Mouse (Mus musculus) midbrain, embryonic 15.5 days (tissue): ENCODE results near the gene Kif2c. TPM values are rescaled to one million over a fixed set of nuclear protein-coding genes. Genes with fewer than 3 reads are reported as not detected.

Source experiments
- ATAC-seq: fragments of 200-750 bp; cut with Nextera tagmentation; replicated peaks from 2 replicates; pipeline ENCODE4 v1.8.0; 2017; ENCODE audit warnings: moderate TSS enrichment
- H3K27ac ChIP-seq: fragments of 300-500 bp; sonication (generic); 2 replicates; pipeline ENCODE4 v1.5.1; 2015; ENCODE audit warnings: mild to moderate bottlenecking, inconsistent platforms
- H3K27me3 ChIP-seq: fragments of 300-500 bp; sonication (generic); replicated peaks from 2 replicates; pipeline ENCODE4 v1.6.1; 2015; ENCODE audit warnings: inconsistent platforms
- H3K36me3 ChIP-seq: fragments of 300-500 bp; sonication (generic); replicated peaks from 2 replicates; pipeline ENCODE4 v1.6.1; 2015; ENCODE audit warnings: inconsistent platforms
- H3K4me1 ChIP-seq: fragments of 300-500 bp; sonication (generic); 2 replicates; pipeline ENCODE4 v1.6.1; 2015; ENCODE audit warnings: inconsistent platforms
- H3K4me2 ChIP-seq: fragments of 300-500 bp; sonication (generic); 2 replicates; pipeline ENCODE4 v1.6.1; 2015; ENCODE audit warnings: inconsistent platforms, mild to moderate bottlenecking, moderate library complexity
- H3K4me3 ChIP-seq: fragments of 300-500 bp; sonication (generic); 2 replicates; pipeline ENCODE4 v1.5.1; 2015; ENCODE audit warnings: mild to moderate bottlenecking, inconsistent platforms
- H3K9ac ChIP-seq: fragments of 300-500 bp; sonication (generic); 2 replicates; pipeline ENCODE4 v1.6.1; 2015; ENCODE audit warnings: mild to moderate bottlenecking, inconsistent platforms
- H3K9me3 ChIP-seq: fragments of 300-500 bp; sonication (generic); 2 replicates; pipeline ENCODE4 v1.6.1; 2016; ENCODE audit warnings: inconsistent platforms
- WGBS: fragments of 180-500 bp; shearing (Covaris S2); methylation state at CpG from one replicate; pipeline ENCODE4 v1.1.7; 2015; ENCODE audit warnings: mixed read lengths; 5-methylcytosine and 5-hydroxymethylcytosine counted together
- polyA plus RNA-seq: library from polyadenylated mRNA; unstranded; fragments of >200 nt; fragmentation: Nextera tagmentation; extraction: Ambion mirVana; gene quantifications from 2 replicates; pipeline ENCODE4 v1.2.1, GENCODE M21; 2015

Kif2c gene
- polyA plus RNA-seq, 1 experiment from 2014 or later, result 8.1 TPM

GRCm38 (mm10) chr4:117146176-117146575, 36.3 kb downstream of the Kif2c start:
- Histone ChIP-seq H3K27me3 (no peaks in the 10 kb centered on the region; the same call in 1 of the 2 replicates), H3K4me2 (no peak overlapping the region), H3K9me3 (no peaks in the 10 kb centered on the region), H3K27ac (no peak overlapping the region), H3K36me3 (peaks cover 17% of the 10 kb centered on the region; the same call in 1 of the 2 replicates), H3K4me1 (no peaks in the 10 kb centered on the region), H3K4me3 (no peak overlapping the region), H3K9ac (no peak overlapping the region)
- ATAC-seq, result no peak
- WGBS, result 25% methylated on average over 15 of the region's 15 CpGs

GRCm38 (mm10) chr4:117145248-117145647, 37.2 kb downstream of the Kif2c start:
- Histone ChIP-seq H3K27ac (no peak overlapping the region), H3K36me3 (peaks cover 10% of the 10 kb centered on the region; the same call in 1 of the 2 replicates), H3K4me3 (no peak overlapping the region), H3K27me3 (no peaks in the 10 kb centered on the region; the same call in 1 of the 2 replicates), H3K4me2 (no peak overlapping the region), H3K9me3 (no peaks in the 10 kb centered on the region), H3K9ac (no peak overlapping the region), H3K4me1 (no peaks in the 10 kb centered on the region)
- ATAC-seq, result no peak
- WGBS, result 91% methylated on average over 13 of the region's 13 CpGs

- no peak for ATAC-seq
- Histone ChIP-seq H3K9ac (no peak overlapping the region), H3K4me3 (no peak overlapping the region), H3K27me3 (no peaks in the 10 kb centered on the region; the same call in 1 of the 2 replicates), H3K4me2 (no peak overlapping the region), H3K4me1 (no peaks in the 10 kb centered on the region), H3K36me3 (no peaks in the 10 kb centered on the region), H3K9me3 (no peaks in the 10 kb centered on the region), H3K27ac (no peak overlapping the region)
- 66% methylated on average over 7 of the region's 7 CpGs for WGBS
Observed at GRCm38 (mm10) chr4:117143023-117143422, 39.4 kb downstream of the Kif2c start.

GRCm38 (mm10) chr4:117140613-117141012, 41.8 kb downstream of the Kif2c start:
- 33% methylated on average over 4 of the region's 4 CpGs for WGBS
- no peak overlapping the region for H3K9ac ChIP-seq
- no peak for ATAC-seq
- no peak overlapping the region for H3K27ac ChIP-seq
- H3K27me3 ChIP-seq, result no peaks in the 10 kb centered on the region; the same call in 1 of the 2 replicates
- no peaks in the 10 kb centered on the region for H3K36me3 ChIP-seq
- H3K9me3 ChIP-seq, result no peaks in the 10 kb centered on the region
- no peak overlapping the region for H3K4me3 ChIP-seq
- no peaks in the 10 kb centered on the region for H3K4me1 ChIP-seq
- no peak overlapping the region for H3K4me2 ChIP-seq

GRCm38 (mm10) chr4:117139217-117139612, 43.2 kb downstream of the Kif2c start:
- Histone ChIP-seq H3K9ac (no peak overlapping the region), H3K27ac (no peak overlapping the region), H3K4me3 (no peak overlapping the region), H3K9me3 (no peaks in the 10 kb centered on the region), H3K4me2 (no peak overlapping the region), H3K4me1 (peaks cover 5% of the 10 kb centered on the region), H3K36me3 (no peaks in the 10 kb centered on the region), H3K27me3 (no peaks in the 10 kb centered on the region; the same call in 1 of the 2 replicates)
- WGBS, result 1% methylated on average over 2 of the region's 2 CpGs
- ATAC-seq, result no peak

GRCm38 (mm10) chr4:117138295-117139216, 43.9 kb downstream of the Kif2c start:
- ATAC-seq, result no peak
- H3K36me3 ChIP-seq, result no peaks in the 10 kb centered on the region
- no peak overlapping the region for H3K27ac ChIP-seq
- no peaks in the 10 kb centered on the region for H3K27me3 ChIP-seq
- no peak overlapping the region for H3K9ac ChIP-seq
- H3K4me1 ChIP-seq, result peaks cover 7% of the 10 kb centered on the region
- H3K4me2 ChIP-seq, result no peak overlapping the region
- no peak overlapping the region for H3K4me3 ChIP-seq
- WGBS, result 65% methylated on average over 16 of the region's 17 CpGs
- no peaks in the 10 kb centered on the region for H3K9me3 ChIP-seq

GRCm38 (mm10) chr4:117136034-117136433, 46.4 kb downstream of the Kif2c start:
- Histone ChIP-seq H3K9me3 (no peaks in the 10 kb centered on the region), H3K27ac (no peak overlapping the region), H3K4me1 (peaks cover 27% of the 10 kb centered on the region), H3K36me3 (no peaks in the 10 kb centered on the region), H3K4me2 (no peak overlapping the region), H3K4me3 (no peak overlapping the region), H3K27me3 (no peaks in the 10 kb centered on the region), H3K9ac (no peak overlapping the region)
- ATAC-seq, result no peak
- WGBS, result 21% methylated on average over 8 of the region's 8 CpGs

- Histone ChIP-seq H3K9ac (peak overlapping the region; percentile 39; the same call in 1 of the 2 replicates), H3K4me3 (peak overlapping the region; percentile 77; the same call in 1 of the 2 replicates), H3K27ac (peak overlapping the region; percentile 68; the same call in 1 of the 2 replicates), H3K4me2 (peak overlapping the region; percentile 77; the same call in 1 of the 2 replicates), H3K27me3 (no peaks in the 10 kb centered on the region), H3K36me3 (no peaks in the 10 kb centered on the region), H3K9me3 (no peaks in the 10 kb centered on the region), H3K4me1 (peaks cover 27% of the 10 kb centered on the region)
- WGBS, result 24% methylated on average over 2 of the region's 2 CpGs
- ATAC-seq, result no peak
Observed at GRCm38 (mm10) chr4:117134601-117134995, 47.8 kb downstream of the Kif2c start.

- Histone ChIP-seq H3K27me3 (no peaks in the 10 kb centered on the region), H3K36me3 (no peaks in the 10 kb centered on the region), H3K9me3 (no peaks in the 10 kb centered on the region), H3K4me2 (peak within 1 kb of the TSS; percentile 77), H3K4me1 (peaks cover 27% of the 10 kb centered on the region), H3K4me3 (peak within 1 kb of the TSS; percentile 77), H3K9ac (peak within 1 kb of the TSS; percentile 78), H3K27ac (peak within 1 kb of the TSS; percentile 81)
- 2% methylated on average over 46 of the region's 48 CpGs for WGBS
- ATAC-seq, result peak; percentile 93
Observed at GRCm38 (mm10) chr4:117133817-117134600, 48.4 kb downstream of the Kif2c start, which contains the start of gene Plk3. Gene Plk3 (minus strand): TSS chr4:117133963.

- WGBS, result under 1% methylated on average over 42 of the region's 42 CpGs
- peaks cover 27% of the 10 kb centered on the region for H3K4me1 ChIP-seq
- H3K9me3 ChIP-seq, result no peaks in the 10 kb centered on the region
- peaks cover 6% of the 10 kb centered on the region; the same call in 1 of the 2 replicates for H3K36me3 ChIP-seq
- peak overlapping the region; percentile 81 for H3K27ac ChIP-seq
- peak overlapping the region; percentile 78 for H3K9ac ChIP-seq
- peak; percentile 67 for ATAC-seq
- H3K27me3 ChIP-seq, result no peaks in the 10 kb centered on the region
- peak overlapping the region; percentile 77 for H3K4me2 ChIP-seq
- H3K4me3 ChIP-seq, result peak overlapping the region; percentile 77
Observed at GRCm38 (mm10) chr4:117133366-117133796, 49.1 kb downstream of the Kif2c start.

- WGBS, result 3% methylated on average over 11 of the region's 11 CpGs
- H3K36me3 ChIP-seq, result peaks cover 7% of the 10 kb centered on the region; the same call in 1 of the 2 replicates
- H3K9ac ChIP-seq, result peak overlapping the region; percentile 78
- H3K4me1 ChIP-seq, result peaks cover 27% of the 10 kb centered on the region
- H3K9me3 ChIP-seq, result no peaks in the 10 kb centered on the region
- no peak for ATAC-seq
- H3K27ac ChIP-seq, result peak overlapping the region; percentile 81
- H3K4me2 ChIP-seq, result peak overlapping the region; percentile 77
- no peaks in the 10 kb centered on the region for H3K27me3 ChIP-seq
- H3K4me3 ChIP-seq, result peak overlapping the region; percentile 77
Observed at GRCm38 (mm10) chr4:117132794-117133143, 49.7 kb downstream of the Kif2c start.
